Mouse (Mus musculus) heart, postnatal 36 days (tissue): Measurements from ENCODE around the gene Sh2d2a. TPM values are rescaled to one million over a fixed set of nuclear protein-coding genes. Genes with fewer than 3 reads are reported as not detected.
"Not testable (repeated sequence)": the region's sequence is repeated elsewhere in the genome, so short reads cannot be mapped to it uniquely, and the experiment has no call there.

ENCODE experiments used
- DNase-seq, 2 experiments: peaks; one replicate each; pipeline ENCODE4 v3.0.0; 2021 to 2022
- intact Hi-C: fragments of 180-260 bp; cut with DNase I; formaldehyde crosslinking; loops from one replicate; pipeline ENCODE4 v1.15.1; 2025
- total RNA-seq, 2 experiments: library from RNA; stranded (reverse); gene quantifications; 2 replicates each; pipeline ENCODE4 v1.2.3; 2021

The Sh2d2a gene
- total RNA-seq, 2 experiments from 2014 or later, result 0.08 TPM; not detected in 1

- peak; percentile 18 to 29 for DNase-seq
- intact Hi-C loops, result loop anchor here (5.0 kb wide), 1 partner anchor 58 kb away; the partner anchor contains the start of genes Insrr and Ntrk1
Measured at GRCm38 (mm10) chr3:87854795-87855568, 8.4 kb downstream of the Sh2d2a start.

- DNase-seq, result peak; percentile 23 to 41
- intact Hi-C loops, result loop anchor here (5.0 kb wide), 1 partner anchor 59 kb away; the partner anchor contains the start of genes Insrr and Ntrk1
Measured at GRCm38 (mm10) chr3:87855936-87856335, 9.4 kb downstream of the Sh2d2a start.

GRCm38 (mm10) chr3:87857666-87858065 is 11.1 kb downstream of the Sh2d2a start:
- intact Hi-C loops, result loop anchor here (5.0 kb wide), 1 partner anchor 60 kb away; the partner anchor contains the start of genes Insrr and Ntrk1
- DNase-seq, result no peak

- intact Hi-C loops, result loop anchor here (5.0 kb wide), 1 partner anchor 63 kb away; the partner anchor contains the start of genes Insrr and Ntrk1
- DNase-seq, result peak; percentile 60 to 64
Measured at GRCm38 (mm10) chr3:87859813-87860212, 13.3 kb downstream of the Sh2d2a start.

- intact Hi-C loops, DNase-seq: not testable (repeated sequence)
Measured at GRCm38 (mm10) chr3:87864111-87864510, 17.6 kb downstream of the Sh2d2a start.

GRCm38 (mm10) chr3:87877730-87878129 is 31.2 kb downstream of the Sh2d2a start:
- intact Hi-C loops, result no loop called here
- no peak for DNase-seq

- intact Hi-C loops, result no loop called here
- DNase-seq, result no peak
Measured at GRCm38 (mm10) chr3:87884291-87884690, 37.7 kb downstream of the Sh2d2a start.

GRCm38 (mm10) chr3:87884708-87885251 is 38.2 kb downstream of the Sh2d2a start:
- DNase-seq, result peak in 1 of 2 experiments; percentile 24
- intact Hi-C loops, result loop anchor here (1.0 kb wide), 1 partner anchor 35 kb away; the partner anchor contains the start of gene Mrpl24

- intact Hi-C loops, result loop anchor here (1.0 to 2.0 kb wide), 3 partner anchors 20 to 45 kb away; partner anchors contain the start of genes Isg20l2, Mrpl24 and Rrnad1
- peak; percentile 83 to 87 for DNase-seq
Measured at GRCm38 (mm10) chr3:87885281-87886003, 38.9 kb downstream of the Sh2d2a start, which contains the start of gene Prcc. Prcc (minus strand) TSS chr3:87885608.

GRCm38 (mm10) chr3:87886004-87886365 is 39.4 kb downstream of the Sh2d2a start:
- DNase-seq, result no peak
- intact Hi-C loops, result loop anchor here (1.0 to 2.0 kb wide), 2 partner anchors 19 to 45 kb away; partner anchors contain the start of genes Isg20l2 and Rrnad1

GRCm38 (mm10) chr3:87886416-87886815 is 39.9 kb downstream of the Sh2d2a start:
- intact Hi-C loops, result loop anchor here (1.0 to 2.0 kb wide), 2 partner anchors 19 to 44 kb away; partner anchors contain the start of genes Isg20l2 and Rrnad1
- DNase-seq, result no peak

- intact Hi-C loops, result loop anchor here (2.0 kb wide), 1 partner anchor 43 kb away; the partner anchor contains the start of genes Isg20l2 and Rrnad1
- DNase-seq, result not testable (repeated sequence)
Measured at GRCm38 (mm10) chr3:87887400-87887799, 40.8 kb downstream of the Sh2d2a start.

- no peak for DNase-seq
- intact Hi-C loops, result no loop called here
Measured at GRCm38 (mm10) chr3:87891481-87891880, 44.9 kb downstream of the Sh2d2a start.

GRCm38 (mm10) chr3:87893367-87893905 is 46.9 kb downstream of the Sh2d2a start:
- intact Hi-C loops, result no loop called here
- DNase-seq, result no peak

GRCm38 (mm10) chr3:87899266-87899665 is 52.7 kb downstream of the Sh2d2a start:
- intact Hi-C loops, result no loop called here
- DNase-seq, result no peak

- intact Hi-C loops, result no loop called here
- DNase-seq, result no peak
Measured at GRCm38 (mm10) chr3:87899776-87900175, 53.2 kb downstream of the Sh2d2a start.

- intact Hi-C loops, result no loop called here
Measured at GRCm38 (mm10) chr3:87901036-87901624, 54.6 kb downstream of the Sh2d2a start.

GRCm38 (mm10) chr3:87901959-87902358 is 55.4 kb downstream of the Sh2d2a start:
- DNase-seq, intact Hi-C loops: not testable (repeated sequence)

More at GRCm38 (mm10) chr3:87901036-87901624, 54.6 kb downstream of the Sh2d2a start:
- DNase-seq, result no peak

- DNase-seq, result no peak
- intact Hi-C loops, result no loop called here
Measured at GRCm38 (mm10) chr3:87903821-87904220, 57.3 kb downstream of the Sh2d2a start.
